Mouse (Mus musculus) adrenal gland (tissue): ENCODE results near the gene Hectd4.

Experiments
- intact Hi-C: fragments of 180-260 bp; cut with DNase I; formaldehyde crosslinking; loops from one replicate; pipeline ENCODE4 v1.15.1; 2025
- long read RNA-seq, 2 experiments: library from polyadenylated mRNA; unstranded; transcript quantifications; one replicate each; pipeline ENCODE4 v2.0.0; 2020; ENCODE audit warnings: borderline replicate concordance in 1 of 2; ENCODE audit not compliant: insufficient replicate concordance in 1 of 2

The Hectd4 gene
- long read RNA-seq, experiment 1, partial matches to known transcripts, result 5 of 5 reads
- long read RNA-seq, experiment 1, other reads (novel, unspliced or antisense), result 0 of 5 reads
- long read RNA-seq, experiment 2, partial matches to known transcripts, result 1 of 9 reads
- long read RNA-seq, experiment 2, other reads (novel, unspliced or antisense), result 8 of 9 reads

- intact Hi-C loops, result loop anchor here (10.0 kb wide), 1 partner anchor 155 kb away; no protein-coding TSS in a partner anchor
These were observed at the start of gene Hectd4 for GRCm38 (mm10) chr5:121219980-121220731. TSS of gene Hectd4 (plus strand) at chr5:121220219.

DNA sequence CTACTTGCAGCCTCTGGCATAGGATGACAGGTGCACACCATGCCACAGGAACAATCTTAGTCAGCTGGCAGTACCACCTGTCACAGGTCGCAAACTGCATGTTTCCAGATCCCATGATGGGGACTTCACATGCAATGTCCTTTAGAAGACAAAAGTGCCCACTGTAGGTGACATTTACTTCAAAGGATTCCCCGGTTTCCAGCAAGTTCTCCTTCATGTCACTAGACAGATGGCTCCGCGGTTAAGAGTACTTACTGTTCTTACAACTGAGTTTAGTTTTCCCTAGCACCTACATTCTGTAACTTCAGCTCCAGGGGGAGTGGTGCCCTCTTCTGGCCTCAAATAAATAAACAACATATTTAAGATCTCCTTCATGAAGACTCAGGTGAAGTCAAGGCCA, 47.2 kb upstream of the Hectd4 start:
- intact Hi-C loops, result loop anchor here (10.0 kb wide), 1 partner anchor 218 kb away; no protein-coding TSS in a partner anchor

- intact Hi-C loops, result loop anchor here (10.0 kb wide), 1 partner anchor 224 kb away; no protein-coding TSS in a partner anchor
These were observed 40.8 kb upstream of the Hectd4 start for GRCm38 (mm10) chr5:121179077-121179857.

GRCm38 (mm10) chr5:121183269-121183668, 36.8 kb upstream of the Hectd4 start:
- intact Hi-C loops, result no loop called here

DNA sequence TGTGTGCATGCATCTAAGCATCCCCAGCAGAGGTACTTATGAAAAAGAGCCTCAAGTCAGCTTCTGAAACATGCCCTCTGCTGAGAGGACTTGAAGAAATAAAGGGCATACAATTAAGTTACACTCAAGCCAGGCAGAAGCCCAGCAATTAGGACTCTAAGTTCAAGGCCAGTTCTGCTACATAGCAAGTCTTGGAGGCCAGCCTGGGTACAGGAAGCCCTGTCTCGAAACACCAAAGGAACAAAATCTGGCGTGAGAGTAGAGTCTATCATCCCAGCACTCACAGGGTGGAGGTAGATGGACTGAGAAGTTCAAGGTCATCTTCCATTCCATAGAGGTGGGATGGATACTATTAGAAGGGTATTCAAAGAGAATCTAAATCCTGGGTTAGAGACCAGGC, 35.6 kb upstream of the Hectd4 start:
- intact Hi-C loops, result no loop called here

DNA sequence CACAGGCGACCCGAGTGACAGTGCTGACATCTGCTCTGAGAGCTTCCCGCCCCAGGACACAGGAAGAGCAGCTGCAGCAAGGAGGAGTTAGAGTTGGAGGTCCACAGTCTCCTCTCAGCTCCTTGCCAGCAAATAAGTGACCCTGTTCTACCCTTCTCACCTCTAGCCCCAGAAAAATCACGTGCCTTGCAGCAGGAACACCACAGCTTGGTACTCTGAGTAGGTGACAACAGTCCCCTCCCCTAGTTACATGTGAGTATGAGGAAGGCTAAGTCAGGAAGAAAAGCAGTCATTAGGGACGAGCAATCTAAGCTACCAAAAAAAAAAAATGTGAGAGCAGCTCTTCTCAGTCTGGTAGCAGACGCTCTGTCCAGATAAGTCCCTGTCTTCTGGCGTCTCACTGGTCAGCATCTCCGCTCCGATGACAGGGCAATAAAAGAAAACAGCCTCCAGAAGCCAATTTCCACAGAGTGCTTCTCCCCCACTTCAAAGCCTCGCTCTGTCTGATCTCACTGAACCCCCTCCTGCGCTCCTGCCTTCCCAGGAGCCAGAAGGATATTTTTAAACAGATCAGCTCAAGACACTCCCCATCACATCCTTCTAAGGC, 35.0 kb upstream of the Hectd4 start:
- intact Hi-C loops, result no loop called here

- intact Hi-C loops, result no loop called here
These were observed 32.4 kb upstream of the Hectd4 start for GRCm38 (mm10) chr5:121187580-121188001.

DNA sequence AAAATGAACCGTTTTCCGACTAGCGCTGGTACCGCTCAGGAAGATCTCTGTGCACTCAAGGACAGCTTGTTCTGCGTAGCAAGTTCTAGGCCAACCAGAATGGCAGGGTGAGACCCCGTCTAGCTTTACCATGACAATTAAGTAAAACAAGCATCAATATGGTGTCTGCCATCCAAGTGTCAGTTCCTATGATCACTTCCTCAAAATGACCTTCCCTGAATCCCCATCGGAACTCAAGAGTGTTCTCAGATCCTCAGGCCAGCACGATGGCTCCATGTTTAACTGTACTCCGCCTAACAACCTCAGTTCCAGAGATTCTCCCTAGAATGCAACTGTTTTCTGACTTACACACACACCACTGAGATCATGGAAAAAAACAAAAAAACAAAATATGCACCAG, 31.8 kb upstream of the Hectd4 start:
- intact Hi-C loops, result no loop called here

DNA sequence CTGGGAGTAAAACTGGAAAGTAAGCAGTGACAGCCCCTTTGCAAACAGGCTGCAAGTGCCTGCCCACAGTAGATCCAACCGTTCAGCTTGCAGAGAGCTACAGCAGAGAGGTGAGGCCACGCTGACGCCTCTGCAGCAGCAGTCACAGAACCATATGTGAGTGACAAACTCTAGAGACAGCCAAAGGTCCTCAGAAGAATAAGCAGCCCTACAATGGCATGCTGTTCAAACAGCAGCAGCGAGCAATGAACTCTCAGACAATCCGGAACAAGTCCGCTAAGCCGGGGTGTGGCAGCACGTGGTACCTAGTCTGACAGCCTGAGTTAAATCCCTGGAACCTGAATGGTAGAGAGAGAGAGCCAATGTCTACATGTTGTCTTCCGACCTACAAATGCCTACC, 30.8 kb upstream of the Hectd4 start:
- intact Hi-C loops, result no loop called here

- intact Hi-C loops, result no loop called here
These were observed 29.7 kb upstream of the Hectd4 start for GRCm38 (mm10) chr5:121190210-121190835.

- intact Hi-C loops, result no loop called here
These were observed 29.0 kb upstream of the Hectd4 start, which contains the start of gene Ptpn11 for GRCm38 (mm10) chr5:121190836-121191583. TSS of gene Ptpn11 (minus strand) at chr5:121191397.

- intact Hi-C loops, result no loop called here
These were observed 28.5 kb upstream of the Hectd4 start for GRCm38 (mm10) chr5:121191584-121191906.

GRCm38 (mm10) chr5:121194173-121194572, 25.8 kb upstream of the Hectd4 start:
- intact Hi-C loops, result no loop called here

DNA sequence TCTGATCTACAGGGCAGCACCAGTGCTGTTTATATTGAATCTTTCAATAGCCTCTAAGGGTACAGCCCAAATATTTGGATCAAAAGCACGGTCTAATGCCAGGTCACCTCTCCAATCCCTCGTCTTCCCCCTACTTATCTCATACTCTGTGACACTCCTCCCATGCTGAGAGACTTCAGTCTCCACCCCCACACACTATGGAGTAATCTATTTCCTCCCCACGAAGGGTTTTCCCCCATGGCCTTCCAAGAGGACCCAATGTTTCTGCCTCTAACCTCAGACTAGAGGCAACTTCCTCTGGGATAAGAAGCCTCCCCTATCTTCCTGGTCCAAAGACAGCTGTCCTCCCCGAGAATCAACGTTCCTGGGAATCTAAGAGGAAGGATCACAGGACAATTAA, 23.3 kb upstream of the Hectd4 start:
- intact Hi-C loops, result no loop called here

DNA sequence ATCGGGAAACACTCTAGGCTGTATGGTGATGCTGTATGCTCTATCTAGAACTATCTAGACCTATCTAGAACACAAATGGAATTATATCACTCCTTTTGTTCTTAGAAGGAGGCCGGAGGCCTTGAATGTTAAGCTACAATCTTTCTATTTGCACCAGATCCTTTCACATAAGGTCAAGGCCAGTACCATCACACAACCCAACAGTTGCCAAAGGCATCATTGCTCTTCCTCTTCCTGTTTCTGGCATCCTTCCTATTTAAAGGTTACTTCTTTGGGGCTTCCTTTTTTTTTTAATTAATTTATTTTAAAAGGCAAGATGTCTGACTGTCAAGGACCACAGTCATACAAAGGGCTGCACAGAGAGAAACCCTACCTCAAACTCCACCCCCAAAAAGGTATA, 22.7 kb upstream of the Hectd4 start:
- intact Hi-C loops, result no loop called here

GRCm38 (mm10) chr5:121198376-121198775, 21.6 kb upstream of the Hectd4 start:
- intact Hi-C loops, result no loop called here

DNA sequence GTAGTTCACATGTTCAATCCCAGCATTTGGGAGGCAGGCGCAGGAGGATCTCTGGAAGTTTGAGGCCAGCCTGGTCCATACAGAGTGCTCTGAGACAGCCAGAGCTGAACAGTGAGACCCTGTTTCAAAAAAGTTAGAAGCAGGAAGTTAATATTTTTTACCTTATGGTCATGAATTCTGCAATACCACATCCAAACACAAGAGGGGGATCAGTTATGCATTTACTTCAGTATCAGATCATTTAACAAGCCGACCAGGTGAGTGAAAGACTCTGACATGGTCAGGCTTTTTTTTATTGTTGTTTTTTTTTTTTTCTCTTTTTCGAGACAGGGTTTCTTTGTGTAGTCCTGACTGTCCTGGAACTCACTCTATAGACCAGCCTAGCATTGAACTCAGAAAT, 18.3 kb upstream of the Hectd4 start:
- intact Hi-C loops, result no loop called here

GRCm38 (mm10) chr5:121202467-121202866, 17.6 kb upstream of the Hectd4 start:
- intact Hi-C loops, result no loop called here

- intact Hi-C loops, result no loop called here
These were observed 15.6 kb upstream of the Hectd4 start, which contains the start of gene Rpl6 for GRCm38 (mm10) chr5:121204132-121205089. TSS of gene Rpl6 (plus strand) at chr5:121204481.
